Mouse (Mus musculus): ENCODE measurements around the gene Sdc3.

The Sdc3 gene

DNA sequence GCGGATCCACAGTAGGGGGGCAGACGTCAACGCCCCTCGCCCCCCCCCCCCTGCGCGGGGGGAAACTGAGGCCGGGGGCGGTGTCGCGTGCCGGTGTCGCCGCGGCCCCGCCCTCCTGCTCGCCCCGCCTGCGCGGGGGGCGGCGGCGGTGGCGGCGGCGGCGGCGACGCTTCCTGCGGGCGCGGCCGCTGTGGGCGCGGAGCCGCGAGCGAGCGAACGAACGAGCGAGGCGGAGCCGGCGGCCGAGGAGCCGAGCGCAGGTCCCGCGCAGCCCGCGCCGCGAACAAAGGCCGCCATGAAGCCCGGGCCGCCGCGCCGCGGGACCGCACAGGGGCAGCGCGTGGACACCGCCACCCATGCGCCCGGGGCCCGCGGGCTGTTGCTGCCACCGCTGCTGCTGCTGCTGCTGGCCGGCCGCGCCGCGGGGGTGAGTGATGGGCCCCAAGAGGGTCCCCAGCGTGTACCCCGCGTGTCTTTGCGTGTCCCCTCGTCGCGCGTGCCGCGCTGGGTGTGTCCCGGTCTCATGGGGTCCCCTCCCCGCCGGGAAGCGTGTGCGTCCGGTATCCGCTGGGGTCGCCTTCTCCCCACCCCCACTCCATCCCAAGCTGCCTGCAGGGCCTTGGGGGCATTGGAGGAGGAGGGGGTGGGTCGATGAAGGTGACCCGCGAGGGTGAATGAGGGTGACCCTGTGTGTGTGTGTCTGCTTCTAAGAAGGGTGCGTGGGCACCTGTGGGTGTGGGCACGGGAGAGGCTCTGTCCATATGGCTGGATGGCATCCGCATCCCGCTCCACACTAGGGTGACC lies at the start of gene Sdc3:
Sdc3 (plus strand) TSS at position 162 of the 804 bp plus-strand sequence.
- no peak for TF ChIP-seq GATA4 (IDR thresholded peaks at IDR 0.05; ENCODE audit: insufficient replicate concordance, low read length)

DNA sequence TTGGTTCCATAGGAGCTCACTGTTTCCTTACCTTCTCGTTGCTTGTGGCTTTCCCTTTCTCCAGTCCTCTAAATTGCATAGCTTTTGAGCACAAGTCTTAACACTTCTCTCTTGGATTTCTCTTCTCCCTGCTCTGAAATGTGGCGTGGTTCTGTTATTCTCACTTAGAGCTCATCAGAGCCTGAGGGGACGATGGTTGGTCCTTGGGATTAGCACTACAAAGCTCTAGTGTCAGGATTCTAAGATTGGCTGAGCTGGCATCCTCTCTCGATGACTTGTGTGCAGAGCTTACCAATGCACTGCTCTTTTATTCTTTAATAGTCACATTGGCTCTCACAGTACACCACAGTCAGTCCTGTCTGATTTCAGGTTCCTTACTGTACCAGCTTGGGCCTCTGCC lies 48.3 kb upstream of the Sdc3 start:
- TF ChIP-seq GATA4 (IDR thresholded peaks at IDR 0.05; ENCODE audit: insufficient replicate concordance, low read length): no peak

DNA sequence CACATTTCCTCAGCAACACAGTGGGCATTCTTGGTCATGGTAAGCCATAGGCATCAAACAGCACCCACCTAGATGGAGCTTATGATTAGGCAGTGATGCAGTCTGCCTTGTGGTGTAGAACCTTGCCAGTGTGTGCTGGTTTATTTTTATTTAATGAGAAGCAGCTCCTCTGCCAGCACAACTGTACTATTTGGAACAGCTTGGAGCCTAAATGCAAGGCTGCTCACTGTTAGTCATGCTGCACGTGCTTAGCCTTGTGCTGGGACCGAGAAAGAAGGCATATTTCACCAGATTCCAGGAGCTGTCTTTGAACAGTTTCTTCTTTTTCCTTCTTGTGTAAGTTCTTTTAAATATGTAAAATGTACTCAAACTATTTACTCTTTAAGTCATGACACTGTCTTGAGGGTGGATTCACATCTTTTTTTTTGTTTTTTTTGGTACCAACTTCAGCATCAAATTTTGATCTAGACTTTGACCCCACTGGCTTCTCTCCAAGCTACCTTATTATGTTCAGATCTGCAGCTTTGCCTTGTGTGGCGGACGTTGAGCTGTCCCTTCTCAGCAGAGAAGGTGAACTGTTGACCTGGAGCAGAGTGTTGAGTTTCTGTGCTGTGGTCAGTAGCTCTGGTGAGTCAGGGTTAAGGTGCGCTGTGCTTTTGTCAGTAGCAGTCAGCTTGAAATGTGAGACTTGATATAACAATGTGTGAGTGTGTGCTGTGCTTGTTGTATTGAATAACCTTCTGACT lies 46.6 kb upstream of the Sdc3 start:
- TF ChIP-seq GATA4 (IDR thresholded peaks at IDR 0.05; ENCODE audit: insufficient replicate concordance, low read length): no peak

DNA sequence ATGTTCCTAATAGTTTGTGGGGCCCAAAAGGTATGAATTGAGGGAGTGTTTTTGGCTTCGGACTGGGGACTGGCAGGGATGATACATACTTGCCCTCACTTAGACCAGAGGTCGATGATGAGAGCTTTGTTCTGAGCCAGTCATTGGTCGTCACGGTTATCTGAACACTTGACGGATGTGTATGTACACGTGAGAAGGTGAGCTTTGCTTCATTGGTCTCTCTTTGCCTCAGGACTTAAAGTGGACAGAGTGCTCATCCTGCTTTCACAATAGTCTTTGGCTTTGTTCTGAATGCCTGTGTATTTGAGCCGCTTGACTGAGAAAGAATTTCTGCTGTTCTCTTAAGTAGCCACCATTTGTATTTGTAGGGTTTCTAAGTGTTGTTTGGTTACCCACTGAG lies 42.8 kb upstream of the Sdc3 start:
- TF ChIP-seq GATA4 (IDR thresholded peaks at IDR 0.05; ENCODE audit: insufficient replicate concordance, low read length): no peak

DNA sequence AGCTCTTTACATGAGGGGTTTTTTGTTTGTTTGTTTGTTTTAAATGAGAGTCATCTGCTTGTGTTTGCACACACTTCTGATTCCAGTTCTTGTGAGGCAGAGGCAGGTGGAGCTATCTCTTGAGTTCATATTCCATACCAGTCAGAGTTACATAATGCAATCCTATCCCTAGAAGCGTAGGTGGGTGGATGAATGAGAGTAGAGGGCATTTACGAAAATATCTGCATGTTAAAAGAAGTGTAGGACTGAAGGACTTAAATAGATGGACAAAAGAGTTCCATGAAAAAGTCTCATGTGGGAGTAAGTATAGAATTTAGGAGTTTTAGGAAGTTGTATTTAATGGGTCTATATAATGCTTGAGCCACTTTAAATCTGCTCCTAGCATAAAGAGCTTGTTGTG lies 40.4 kb upstream of the Sdc3 start:
- TF ChIP-seq GATA4 (IDR thresholded peaks at IDR 0.05; ENCODE audit: insufficient replicate concordance, low read length): no peak

DNA sequence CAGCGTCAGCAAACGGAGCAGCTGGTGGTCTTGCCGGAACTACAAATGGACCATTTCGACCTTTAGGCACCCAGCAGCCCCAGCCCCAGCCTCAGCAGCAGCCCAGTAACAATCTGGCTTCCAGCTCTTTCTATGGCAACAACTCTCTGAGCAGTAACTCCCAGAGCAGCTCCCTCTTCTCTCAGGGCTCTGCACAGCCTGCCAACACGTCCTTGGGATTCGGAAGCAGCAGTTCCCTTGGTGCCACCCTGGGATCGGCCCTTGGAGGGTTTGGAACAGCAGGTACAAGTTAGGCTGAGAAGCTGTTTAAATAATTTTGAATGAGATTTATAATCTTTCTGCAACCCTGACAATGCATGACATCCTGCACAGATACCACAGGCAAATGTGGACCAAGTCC lies 39.7 kb upstream of the Sdc3 start:
- no peak for TF ChIP-seq GATA4 (IDR thresholded peaks at IDR 0.05; ENCODE audit: insufficient replicate concordance, low read length)

DNA sequence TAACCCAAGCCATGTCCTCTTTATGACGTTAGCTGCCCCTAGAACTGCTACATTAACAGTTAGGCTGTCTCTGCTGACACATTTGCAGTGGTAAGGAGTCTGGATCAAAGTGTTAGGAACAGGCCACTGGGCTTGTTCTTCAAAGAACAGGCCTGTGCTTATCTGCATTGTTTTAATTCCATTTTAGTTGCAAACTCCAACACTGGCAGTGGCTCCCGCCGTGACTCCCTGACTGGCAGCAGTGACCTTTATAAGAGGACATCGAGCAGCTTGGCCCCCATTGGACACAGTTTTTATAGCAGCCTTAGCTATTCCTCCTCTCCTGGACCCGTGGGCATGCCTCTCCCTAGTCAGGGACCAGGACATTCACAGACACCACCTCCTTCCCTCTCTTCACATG lies 38.6 kb upstream of the Sdc3 start:
- TF ChIP-seq GATA4 (IDR thresholded peaks at IDR 0.05; ENCODE audit: insufficient replicate concordance, low read length): no peak

DNA sequence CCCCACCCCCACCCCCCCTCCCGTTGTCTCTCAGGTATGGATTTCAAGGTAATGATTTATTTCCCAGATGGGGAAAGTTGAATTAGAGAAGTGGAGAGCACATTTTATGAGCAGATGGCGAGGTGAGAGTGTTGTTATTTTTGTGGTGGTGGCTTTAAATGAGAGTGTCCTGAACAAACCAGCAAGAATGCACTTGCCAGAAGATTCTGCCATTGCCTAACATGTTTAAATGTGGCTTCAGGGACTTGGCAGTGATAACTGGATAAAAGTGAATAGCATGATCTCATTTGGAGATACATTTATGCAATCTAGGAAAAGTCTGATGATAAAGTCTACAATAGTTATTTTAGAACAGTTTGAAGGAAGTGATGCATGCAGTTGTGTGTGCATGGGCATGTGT lies 37.6 kb upstream of the Sdc3 start:
- TF ChIP-seq GATA4 (IDR thresholded peaks at IDR 0.05; ENCODE audit: insufficient replicate concordance, low read length): no peak

DNA sequence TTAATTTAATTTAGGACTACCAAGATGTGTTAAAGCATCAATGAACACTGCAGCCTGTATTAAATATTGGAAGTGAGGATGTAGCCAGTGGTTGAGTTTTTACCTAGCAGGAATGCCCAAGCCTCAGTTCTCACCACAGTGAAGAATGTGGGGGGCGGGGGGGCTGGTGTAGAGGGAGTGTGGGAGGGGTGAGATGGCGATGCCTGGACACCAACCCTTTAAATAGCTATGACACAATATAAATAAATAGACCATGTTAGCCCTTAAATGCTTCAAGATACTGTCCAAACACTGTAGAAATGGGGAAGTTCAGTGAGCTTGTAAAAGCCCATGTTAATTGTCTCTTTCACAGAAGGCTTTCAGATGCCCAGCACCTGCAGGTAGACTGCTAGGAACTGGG lies 32.5 kb upstream of the Sdc3 start:
- no peak for TF ChIP-seq GATA4 (IDR thresholded peaks at IDR 0.05; ENCODE audit: insufficient replicate concordance, low read length)

DNA sequence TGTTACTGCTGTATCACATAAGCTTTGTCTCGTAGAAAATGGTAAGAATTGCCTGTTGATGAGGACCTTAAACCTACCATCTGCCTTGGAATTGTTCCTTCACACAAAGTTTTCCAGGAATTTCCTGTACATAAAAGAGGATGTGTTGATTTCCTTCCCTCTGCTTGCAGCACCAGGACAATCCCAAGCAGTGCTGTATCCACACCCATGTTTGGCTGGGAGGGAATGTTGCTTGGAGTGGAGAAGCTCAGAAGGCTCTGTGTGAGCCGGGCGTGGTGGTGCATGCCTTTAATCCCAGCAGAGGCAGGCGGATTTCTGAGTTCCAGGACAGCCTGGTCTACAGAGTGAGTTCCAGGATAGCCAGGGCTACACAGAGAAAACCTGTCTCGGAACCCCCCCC lies 30.5 kb upstream of the Sdc3 start:
- TF ChIP-seq GATA4 (IDR thresholded peaks at IDR 0.05; ENCODE audit: insufficient replicate concordance, low read length): no peak

DNA sequence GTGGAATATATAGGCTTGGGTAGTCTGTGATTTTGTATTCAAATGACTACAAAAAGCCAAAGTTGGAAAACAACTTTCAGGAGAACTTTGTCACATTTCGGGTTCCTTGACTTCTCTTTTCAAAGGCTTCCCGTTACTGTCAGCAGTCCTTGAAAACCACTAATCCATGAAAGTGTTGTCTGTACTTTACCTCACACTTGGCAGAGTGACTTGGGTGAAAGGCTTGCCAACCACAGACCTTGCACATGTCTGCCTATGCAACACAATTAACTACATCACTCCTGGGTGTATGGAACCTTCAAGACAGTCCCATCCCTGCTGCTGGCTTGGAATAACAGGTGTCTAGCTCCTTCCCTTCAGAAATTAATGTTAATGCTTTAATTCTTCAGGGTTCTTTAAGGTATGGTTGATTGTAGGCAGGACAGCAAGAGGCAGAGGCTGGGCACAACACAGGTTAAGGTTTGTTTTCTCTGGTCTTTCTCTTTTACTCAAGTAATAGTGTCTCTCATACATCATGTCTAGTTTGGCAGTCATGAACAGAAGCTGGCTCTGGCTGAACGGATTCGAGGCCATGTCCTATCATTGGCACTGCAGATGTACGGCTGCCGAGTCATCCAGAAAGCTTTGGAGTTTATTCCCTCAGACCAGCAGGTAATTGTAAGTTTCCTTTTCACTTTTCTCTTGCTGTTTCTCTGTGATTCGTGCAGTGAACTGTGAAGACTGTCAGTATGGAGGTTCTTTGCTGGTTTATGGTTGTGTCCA lies 26.8 kb upstream of the Sdc3 start:
- no peak for TF ChIP-seq GATA4 (IDR thresholded peaks at IDR 0.05; ENCODE audit: insufficient replicate concordance, low read length)

DNA sequence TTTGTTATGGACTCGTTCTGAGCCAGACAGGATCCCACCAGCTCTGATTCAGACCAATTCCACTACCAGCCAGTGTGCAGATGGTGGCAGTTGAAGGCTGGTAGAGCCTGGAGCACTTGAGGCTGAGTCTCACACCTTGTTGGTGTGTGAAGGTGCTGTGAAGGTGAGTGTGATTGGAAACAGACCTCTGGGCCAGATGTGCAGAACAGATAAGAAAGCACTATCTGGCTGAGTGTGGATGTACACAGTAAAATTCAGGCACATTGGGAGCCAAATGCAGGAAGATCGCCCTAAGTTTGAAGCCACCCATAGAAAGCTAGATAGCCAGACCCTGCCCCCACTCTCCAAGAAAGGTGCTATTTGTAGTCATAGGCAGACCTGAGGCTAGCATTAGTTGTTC lies 25.9 kb upstream of the Sdc3 start:
- no peak for TF ChIP-seq GATA4 (IDR thresholded peaks at IDR 0.05; ENCODE audit: insufficient replicate concordance, low read length)

DNA sequence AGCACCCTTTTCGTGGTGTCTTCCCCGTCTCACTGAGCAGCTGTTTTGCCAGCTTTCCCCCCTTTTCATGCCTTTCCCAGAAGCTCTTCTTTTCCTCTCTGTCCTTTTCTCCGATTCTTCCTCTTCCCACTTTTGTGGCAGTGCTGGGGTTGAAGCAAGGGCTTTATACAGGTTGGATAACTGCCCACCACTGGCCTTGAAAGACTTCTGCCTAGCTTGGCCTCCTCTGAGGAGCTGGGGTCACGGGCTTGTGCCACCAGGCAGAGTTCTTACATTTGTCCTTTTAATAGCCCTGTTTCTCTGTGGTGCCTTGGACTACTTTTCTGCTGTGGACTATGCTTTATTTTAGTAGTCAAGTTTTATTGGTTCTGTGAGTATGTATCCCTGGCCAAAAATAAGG lies 25.4 kb upstream of the Sdc3 start:
- TF ChIP-seq GATA4 (IDR thresholded peaks at IDR 0.05; ENCODE audit: insufficient replicate concordance, low read length): no peak

DNA sequence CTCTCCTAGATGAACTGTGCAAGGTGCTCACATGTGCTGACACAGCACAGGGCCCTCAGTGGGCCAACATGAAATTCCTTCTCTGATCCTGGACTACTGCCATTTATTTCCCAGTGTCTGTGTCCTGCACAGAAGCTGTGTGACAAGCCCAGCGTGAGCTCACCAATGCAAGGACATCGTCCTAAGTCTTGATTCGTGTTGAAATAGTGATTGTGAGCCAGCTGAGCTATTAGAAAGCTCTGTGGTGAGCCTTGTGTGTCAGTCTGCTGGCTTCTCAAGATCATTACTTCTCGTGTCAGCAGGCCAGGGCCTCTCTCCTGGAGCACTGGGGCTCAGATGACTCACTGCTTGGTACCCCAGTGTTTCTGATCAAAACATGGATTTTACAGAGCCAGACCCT lies 18.4 kb upstream of the Sdc3 start:
- TF ChIP-seq GATA4 (IDR thresholded peaks at IDR 0.05; ENCODE audit: insufficient replicate concordance, low read length): no peak

DNA sequence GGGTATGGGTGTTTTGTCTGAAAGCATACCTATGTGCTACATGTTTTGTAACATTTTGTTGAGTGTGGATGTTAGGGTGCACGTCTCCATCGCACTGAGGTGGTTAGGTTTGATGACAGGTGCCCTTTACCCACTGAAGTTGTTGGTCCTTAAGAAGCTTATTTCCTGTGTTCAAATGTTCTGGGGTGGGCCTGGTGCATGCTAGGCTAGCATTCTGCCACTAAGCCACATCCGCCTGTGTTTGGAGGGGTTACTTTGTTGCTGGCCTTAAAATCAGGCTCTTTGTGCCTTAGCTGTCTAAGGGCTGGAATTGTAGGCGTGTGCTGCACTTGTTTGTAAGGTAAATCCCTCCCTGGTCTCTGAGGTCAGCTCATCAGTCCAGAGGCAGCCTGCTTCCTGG lies 17.5 kb upstream of the Sdc3 start:
- TF ChIP-seq GATA4 (IDR thresholded peaks at IDR 0.05; ENCODE audit: insufficient replicate concordance, low read length): no peak

DNA sequence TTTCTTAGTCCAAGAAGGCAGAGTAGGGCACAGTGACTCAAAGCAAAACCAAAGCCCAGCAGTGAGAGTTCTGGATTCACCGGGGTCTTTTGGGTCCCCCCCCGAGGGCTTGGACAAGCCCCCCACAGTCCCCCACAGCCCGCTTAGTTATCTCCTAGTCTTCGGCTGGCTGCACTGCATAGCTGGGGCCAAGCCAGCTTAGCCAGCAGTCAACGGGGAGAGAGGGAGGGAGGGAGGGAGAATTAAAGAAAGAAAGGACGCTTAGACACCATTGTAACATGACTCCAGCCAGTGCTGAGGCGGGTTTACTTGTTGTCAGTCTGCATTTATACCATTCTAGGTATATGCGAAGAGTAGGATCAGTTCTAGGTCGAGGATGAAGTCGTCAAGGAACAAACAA lies 14.7 kb upstream of the Sdc3 start:
- TF ChIP-seq GATA4 (IDR thresholded peaks at IDR 0.05; ENCODE audit: insufficient replicate concordance, low read length): no peak

Data from liver, adult (tissue).